Mouse (Mus musculus): Measurements from ENCODE around the gene Trmt11.

DNA sequence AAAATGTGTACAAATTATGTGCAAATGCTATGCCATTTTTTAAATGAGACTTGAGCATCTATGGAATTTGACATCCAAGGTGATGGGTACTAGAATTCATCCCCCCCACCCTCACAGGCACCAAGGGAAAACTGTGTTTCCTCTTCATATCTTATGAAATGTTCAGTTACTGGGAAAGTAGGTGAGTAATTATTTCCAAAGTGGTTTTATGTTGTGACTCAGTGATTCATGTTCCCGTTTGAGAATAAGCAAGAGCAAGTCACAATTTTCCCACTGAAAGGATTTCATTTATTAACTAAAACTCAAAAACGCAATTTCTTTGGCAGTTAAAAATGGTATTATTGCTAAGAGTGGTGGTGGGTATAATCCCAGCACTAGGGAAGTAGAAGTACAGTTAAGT lies 95.8 kb downstream of the Trmt11 start:
- TF ChIP-seq CTCF (IDR thresholded peaks at IDR 0.05; ENCODE audit: low read depth) = no peak
- TF ChIP-seq EP300 (IDR thresholded peaks at IDR 0.05; ENCODE audit: low read depth) = no peak
